Mouse (Mus musculus) ES-Bruce4 (cell line): ENCODE results near the gene Tssk4.

Source experiments
- CTCF ChIP-seq: IDR thresholded peaks from one replicate; pipeline ENCODE4 v1.8.1; 2011; ENCODE audit warnings: low read depth, low read length
- EP300 ChIP-seq: IDR thresholded peaks from 2 replicates; pipeline ENCODE4 v1.6.1; 2011; ENCODE audit warnings: low read depth, low read length; ENCODE audit not compliant: insufficient read depth
- POLR2A ChIP-seq: IDR thresholded peaks from one replicate; pipeline ENCODE4 v1.8.1; 2011; ENCODE audit warnings: low read length; ENCODE audit not compliant: insufficient read depth

- no peak for TF ChIP-seq EP300
- no peak for TF ChIP-seq CTCF
- no peak for TF ChIP-seq POLR2A
Observed at GRCm38 (mm10) chr14:55613346-55613745, 36.6 kb upstream of the Tssk4 start.
